Mouse (Mus musculus): ENCODE data around the gene Ahcyl2. TPM values are rescaled to one million over a fixed set of nuclear protein-coding genes. Genes with fewer than 3 reads are reported as not detected.

The Ahcyl2 gene
- polyA plus RNA-seq, 1 experiment = 37.2 TPM

- H3K27ac ChIP-seq (ENCODE audit: insufficient read depth, low read length) = no peak overlapping the region
- no peaks in the 10 kb centered on the region for H3K9me3 ChIP-seq (replicated peaks; ENCODE audit: control insufficient read depth, insufficient read depth, low read length, poor library complexity, severe bottlenecking)
- H3K9ac ChIP-seq (ENCODE audit: low read depth, poor library complexity, severe bottlenecking) = no peak overlapping the region
- no peaks in the 10 kb centered on the region for H3K27me3 ChIP-seq (ENCODE audit: control insufficient read depth, insufficient read depth, low read length, poor library complexity, severe bottlenecking)
- peaks cover 7% of the 10 kb centered on the region for H3K36me3 ChIP-seq (ENCODE audit: control insufficient read depth, insufficient read depth, low read length, poor library complexity, severe bottlenecking)
- no peak overlapping the region for H3K4me3 ChIP-seq (ENCODE audit: low read depth, low read length)
- no peak for TF ChIP-seq POLR2A (IDR thresholded peaks at IDR 0.05; ENCODE audit: insufficient read depth, low read length)
- no peak for TF ChIP-seq EP300 (IDR thresholded peaks at IDR 0.05; ENCODE audit: insufficient read depth, low read depth, low read length)
- no peak for TF ChIP-seq CTCF (IDR thresholded peaks at IDR 0.05; ENCODE audit: low read depth, low read length)
- H3K4me1 ChIP-seq (ENCODE audit: control insufficient read depth, insufficient read depth, low read length) = no peaks in the 10 kb centered on the region
These were observed 133.6 kb downstream of the Ahcyl2 start for GRCm38 (mm10) chr6:29901450-29901849.

GRCm38 (mm10) chr6:29902256-29902655 lies 134.4 kb downstream of the Ahcyl2 start:
- TF ChIP-seq POLR2A (IDR thresholded peaks at IDR 0.05; ENCODE audit: insufficient read depth, low read length) (no peak), EP300 (IDR thresholded peaks at IDR 0.05; ENCODE audit: insufficient read depth, low read depth, low read length) (no peak), CTCF (IDR thresholded peaks at IDR 0.05; ENCODE audit: low read depth, low read length) (no peak)
- peaks cover 5% of the 10 kb centered on the region; the same call in 1 of the 2 replicates for H3K36me3 ChIP-seq (ENCODE audit: control insufficient read depth, insufficient read depth, low read length, poor library complexity, severe bottlenecking)
- no peaks in the 10 kb centered on the region for H3K9me3 ChIP-seq (replicated peaks; ENCODE audit: control insufficient read depth, insufficient read depth, low read length, poor library complexity, severe bottlenecking)
- no peak overlapping the region for H3K9ac ChIP-seq (ENCODE audit: low read depth, poor library complexity, severe bottlenecking)
- no peak overlapping the region for H3K4me3 ChIP-seq (ENCODE audit: low read depth, low read length)
- H3K27ac ChIP-seq (ENCODE audit: insufficient read depth, low read length) = no peak overlapping the region
- H3K4me1 ChIP-seq (ENCODE audit: control insufficient read depth, insufficient read depth, low read length) = no peaks in the 10 kb centered on the region
- H3K27me3 ChIP-seq (ENCODE audit: control insufficient read depth, insufficient read depth, low read length, poor library complexity, severe bottlenecking) = no peaks in the 10 kb centered on the region

- H3K9me3 ChIP-seq (replicated peaks; ENCODE audit: control insufficient read depth, insufficient read depth, low read length, poor library complexity, severe bottlenecking) = no peaks in the 10 kb centered on the region
- no peak overlapping the region for H3K9ac ChIP-seq (ENCODE audit: low read depth, poor library complexity, severe bottlenecking)
- peaks cover 7% of the 10 kb centered on the region for H3K36me3 ChIP-seq (ENCODE audit: control insufficient read depth, insufficient read depth, low read length, poor library complexity, severe bottlenecking)
- H3K4me1 ChIP-seq (ENCODE audit: control insufficient read depth, insufficient read depth, low read length) = no peaks in the 10 kb centered on the region
- H3K27ac ChIP-seq (ENCODE audit: insufficient read depth, low read length) = no peak overlapping the region
- H3K27me3 ChIP-seq (ENCODE audit: control insufficient read depth, insufficient read depth, low read length, poor library complexity, severe bottlenecking) = no peaks in the 10 kb centered on the region
- no peak for TF ChIP-seq POLR2A (IDR thresholded peaks at IDR 0.05; ENCODE audit: insufficient read depth, low read length)
- no peak for TF ChIP-seq CTCF (IDR thresholded peaks at IDR 0.05; ENCODE audit: low read depth, low read length)
- TF ChIP-seq EP300 (IDR thresholded peaks at IDR 0.05; ENCODE audit: insufficient read depth, low read depth, low read length) = no peak
- H3K4me3 ChIP-seq (ENCODE audit: low read depth, low read length) = no peak overlapping the region
These were observed 135.6 kb downstream of the Ahcyl2 start for GRCm38 (mm10) chr6:29903343-29903914.

- H3K36me3 ChIP-seq (ENCODE audit: control insufficient read depth, insufficient read depth, low read length, poor library complexity, severe bottlenecking) = peaks cover 7% of the 10 kb centered on the region
- no peak overlapping the region for H3K27ac ChIP-seq (ENCODE audit: insufficient read depth, low read length)
- no peak overlapping the region for H3K9ac ChIP-seq (ENCODE audit: low read depth, poor library complexity, severe bottlenecking)
- H3K4me3 ChIP-seq (ENCODE audit: low read depth, low read length) = no peak overlapping the region
- H3K9me3 ChIP-seq (replicated peaks; ENCODE audit: control insufficient read depth, insufficient read depth, low read length, poor library complexity, severe bottlenecking) = no peaks in the 10 kb centered on the region
- H3K27me3 ChIP-seq (ENCODE audit: control insufficient read depth, insufficient read depth, low read length, poor library complexity, severe bottlenecking) = no peaks in the 10 kb centered on the region
- H3K4me1 ChIP-seq (ENCODE audit: control insufficient read depth, insufficient read depth, low read length) = no peaks in the 10 kb centered on the region
- TF ChIP-seq EP300 (IDR thresholded peaks at IDR 0.05; ENCODE audit: insufficient read depth, low read depth, low read length) (no peak), POLR2A (IDR thresholded peaks at IDR 0.05; ENCODE audit: insufficient read depth, low read length) (no peak), CTCF (IDR thresholded peaks at IDR 0.05; ENCODE audit: low read depth, low read length) (no peak)
These were observed 136.5 kb downstream of the Ahcyl2 start for GRCm38 (mm10) chr6:29904281-29904680.

- no peak for TF ChIP-seq EP300 (IDR thresholded peaks at IDR 0.05; ENCODE audit: insufficient read depth, low read depth, low read length)
- TF ChIP-seq POLR2A (IDR thresholded peaks at IDR 0.05; ENCODE audit: insufficient read depth, low read length) = no peak
- TF ChIP-seq CTCF (IDR thresholded peaks at IDR 0.05; ENCODE audit: low read depth, low read length) = no peak
- no peaks in the 10 kb centered on the region for H3K4me1 ChIP-seq (ENCODE audit: control insufficient read depth, insufficient read depth, low read length)
- no peak overlapping the region for H3K27ac ChIP-seq (ENCODE audit: insufficient read depth, low read length)
- H3K4me3 ChIP-seq (ENCODE audit: low read depth, low read length) = no peak overlapping the region
- peaks cover 2% of the 10 kb centered on the region; the same call in 1 of the 2 replicates for H3K27me3 ChIP-seq (ENCODE audit: control insufficient read depth, insufficient read depth, low read length, poor library complexity, severe bottlenecking)
- H3K9me3 ChIP-seq (replicated peaks; ENCODE audit: control insufficient read depth, insufficient read depth, low read length, poor library complexity, severe bottlenecking) = no peaks in the 10 kb centered on the region
- peaks cover 4% of the 10 kb centered on the region for H3K36me3 ChIP-seq (ENCODE audit: control insufficient read depth, insufficient read depth, low read length, poor library complexity, severe bottlenecking)
- no peak overlapping the region for H3K9ac ChIP-seq (ENCODE audit: low read depth, poor library complexity, severe bottlenecking)
These were observed 142.8 kb downstream of the Ahcyl2 start for GRCm38 (mm10) chr6:29910631-29911030.

GRCm38 (mm10) chr6:29913673-29914072 lies 145.9 kb downstream of the Ahcyl2 start:
- Histone ChIP-seq H3K4me1 (ENCODE audit: control insufficient read depth, insufficient read depth, low read length) (no peaks in the 10 kb centered on the region), H3K27ac (ENCODE audit: insufficient read depth, low read length) (no peak overlapping the region), H3K9ac (ENCODE audit: low read depth, poor library complexity, severe bottlenecking) (no peak overlapping the region), H3K9me3 (replicated peaks; ENCODE audit: control insufficient read depth, insufficient read depth, low read length, poor library complexity, severe bottlenecking) (no peaks in the 10 kb centered on the region), H3K4me3 (ENCODE audit: low read depth, low read length) (no peak overlapping the region), H3K27me3 (ENCODE audit: control insufficient read depth, insufficient read depth, low read length, poor library complexity, severe bottlenecking) (peaks cover 4% of the 10 kb centered on the region), H3K36me3 (ENCODE audit: control insufficient read depth, insufficient read depth, low read length, poor library complexity, severe bottlenecking) (no peaks in the 10 kb centered on the region)
- TF ChIP-seq EP300 (IDR thresholded peaks at IDR 0.05; ENCODE audit: insufficient read depth, low read depth, low read length) (no peak), CTCF (IDR thresholded peaks at IDR 0.05; ENCODE audit: low read depth, low read length) (no peak)

Measured in ES-Bruce4 (cell line).